Mouse (Mus musculus) MEL-GATA-1-ER (cell line): ENCODE measurements around the gene Ttll6.
A peak's percentile ranks its signal among the peaks of the same experiment; 100 is the strongest.

Experiments
- DNase-seq: peaks from one replicate; pipeline ENCODE4 v3.0.0-alpha.2; 2012; ENCODE audit warnings: low read depth; ENCODE audit errors: extremely low read depth

Ttll6 gene

GRCm38 (mm10) chr11:96168125-96168524, 34.5 kb downstream of the Ttll6 start:
- DNase-seq: no peak

- no peak for DNase-seq
Measured at GRCm38 (mm10) chr11:96169016-96169415, 35.4 kb downstream of the Ttll6 start.

GRCm38 (mm10) chr11:96170711-96171379, 37.3 kb downstream of the Ttll6 start:
- no peak for DNase-seq

- no peak for DNase-seq
Measured at GRCm38 (mm10) chr11:96171601-96172000, 38.0 kb downstream of the Ttll6 start.

GRCm38 (mm10) chr11:96172511-96173287, 39.1 kb downstream of the Ttll6 start:
- DNase-seq: no peak

GRCm38 (mm10) chr11:96173288-96173840, 39.8 kb downstream of the Ttll6 start:
- no peak for DNase-seq

- no peak for DNase-seq
Measured at GRCm38 (mm10) chr11:96174881-96175280, 41.3 kb downstream of the Ttll6 start.

- no peak for DNase-seq
Measured at GRCm38 (mm10) chr11:96175511-96175910, 41.9 kb downstream of the Ttll6 start.

- no peak for DNase-seq
Measured at GRCm38 (mm10) chr11:96175951-96176530, 42.5 kb downstream of the Ttll6 start.

- no peak for DNase-seq
Measured at GRCm38 (mm10) chr11:96176841-96177240, 43.3 kb downstream of the Ttll6 start.

- DNase-seq: no peak
Measured at GRCm38 (mm10) chr11:96177546-96178174, 44.1 kb downstream of the Ttll6 start.

- DNase-seq: no peak
Measured at GRCm38 (mm10) chr11:96178356-96178755, 44.8 kb downstream of the Ttll6 start.

- DNase-seq: no peak
Measured at GRCm38 (mm10) chr11:96178911-96179503, 45.4 kb downstream of the Ttll6 start.

- DNase-seq: no peak
Measured at GRCm38 (mm10) chr11:96181061-96181460, 47.5 kb downstream of the Ttll6 start.

GRCm38 (mm10) chr11:96184233-96184632, 50.6 kb downstream of the Ttll6 start:
- no peak for DNase-seq

- DNase-seq: no peak
Measured at GRCm38 (mm10) chr11:96187321-96187720, 53.7 kb downstream of the Ttll6 start.

- DNase-seq: no peak
Measured at GRCm38 (mm10) chr11:96189810-96190522, 56.4 kb downstream of the Ttll6 start.

- DNase-seq: no peak
Measured at GRCm38 (mm10) chr11:96191132-96191531, 57.5 kb downstream of the Ttll6 start.

- DNase-seq: peak; percentile 75
Measured at GRCm38 (mm10) chr11:96193521-96194400, 60.2 kb downstream of the Ttll6 start, which contains the start of gene Hoxb13. Gene Hoxb13 (plus strand): TSS chr11:96194316.

GRCm38 (mm10) chr11:96194401-96194710, 60.8 kb downstream of the Ttll6 start:
- no peak for DNase-seq
